Mouse (Mus musculus): ENCODE measurements at regions not wholly inside any gene's neighbourhood (a gene's known extent, or its start where the extent isn't known, plus 50 kb on each side); places are given as distances from the start of the nearest gene placed in this dataset.

GRCm38 (mm10) chr2:117941517-117942096 is 170.1 kb upstream of the Thbs1 start:
- H3K4me1 ChIP-seq (replicated peaks; ENCODE audit: control insufficient read depth, insufficient read depth, low read length): 0 out of 2 replicates have a peak, but pooled peaks cover 2% of the 10 kb centered on the region
- no peak overlapping the region for H3K9ac ChIP-seq (ENCODE audit: low read depth, low read length)
- no peak overlapping the region for H3K4me2 ChIP-seq (replicated peaks; ENCODE audit: low read depth, low read length)
- DNase-seq (ENCODE audit: low spot score) (no peak), ATAC-seq (ENCODE audit: low FRiP score) (no peak)
- no peaks in the 10 kb centered on the region for H3K36me3 ChIP-seq (ENCODE audit: control insufficient read depth, insufficient read depth, low read length)
- H3K27ac ChIP-seq (ENCODE audit: low read depth, low read length): no peak overlapping the region
- no peaks in the 10 kb centered on the region for H3K27me3 ChIP-seq (ENCODE audit: control insufficient read depth, insufficient read depth, low read length)
- no peak overlapping the region for H3K4me3 ChIP-seq (ENCODE audit: low read depth, low read length)
- WGBS: 60% methylated on average over 6 of the region's 6 CpGs
- H3K9me3 ChIP-seq (ENCODE audit: control insufficient read depth, low read length): no peaks in the 10 kb centered on the region

DNA sequence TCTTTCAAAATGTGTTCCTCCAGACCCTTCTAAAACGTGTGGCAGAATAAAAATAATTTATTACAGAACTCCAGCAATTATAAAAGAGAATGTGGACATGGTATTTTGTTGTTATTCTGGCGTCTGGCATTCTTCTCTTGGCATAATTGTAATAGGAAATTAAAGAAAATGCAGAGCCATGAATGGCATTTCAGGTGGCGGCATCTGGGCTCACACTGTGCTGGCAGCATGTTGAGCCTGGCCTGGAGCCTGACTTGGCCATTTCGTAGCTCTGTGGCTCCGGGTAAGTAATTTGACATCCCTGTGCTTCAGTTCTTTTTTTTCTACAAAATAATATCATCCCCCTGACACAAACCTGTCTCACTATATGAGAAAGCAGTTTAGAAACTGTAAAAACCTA is 168.0 kb upstream of the Thbs1 start:
- Histone ChIP-seq H3K4me2 (replicated peaks; ENCODE audit: low read depth, low read length) (no peak overlapping the region), H3K9me3 (ENCODE audit: control insufficient read depth, low read length) (no peaks in the 10 kb centered on the region), H3K4me1 (replicated peaks; ENCODE audit: control insufficient read depth, insufficient read depth, low read length) (no peaks in the 10 kb centered on the region), H3K4me3 (ENCODE audit: low read depth, low read length) (no peak overlapping the region), H3K27me3 (ENCODE audit: control insufficient read depth, insufficient read depth, low read length) (no peaks in the 10 kb centered on the region), H3K9ac (ENCODE audit: low read depth, low read length) (no peak overlapping the region), H3K27ac (ENCODE audit: low read depth, low read length) (no peak overlapping the region), H3K36me3 (ENCODE audit: control insufficient read depth, insufficient read depth, low read length) (no peaks in the 10 kb centered on the region)
- ATAC-seq (ENCODE audit: low FRiP score): no peak
- WGBS: 79% methylated on average over 5 of the region's 5 CpGs
- DNase-seq (ENCODE audit: low spot score): no peak

DNA sequence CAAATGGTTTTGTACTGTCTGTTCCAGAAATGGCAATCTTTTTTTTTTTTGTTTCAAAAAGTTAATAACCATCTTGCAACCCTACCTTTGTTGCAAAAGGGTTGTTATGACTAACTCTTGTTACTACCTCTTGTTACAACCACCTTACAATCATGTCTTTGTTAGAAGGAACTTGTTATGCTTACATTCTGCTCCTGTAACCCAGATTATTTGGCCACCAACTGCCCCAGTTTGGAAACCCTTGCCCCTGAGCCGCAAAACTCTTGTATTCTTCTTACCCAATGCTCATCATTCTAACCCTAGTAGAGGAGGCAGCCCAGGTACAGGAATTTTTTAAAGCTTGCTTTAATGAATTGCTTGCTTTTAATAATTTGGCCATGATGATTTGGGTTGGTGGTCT is 167.4 kb upstream of the Thbs1 start:
- Histone ChIP-seq H3K27ac (ENCODE audit: low read depth, low read length) (no peak overlapping the region), H3K4me2 (replicated peaks; ENCODE audit: low read depth, low read length) (no peak overlapping the region), H3K9ac (ENCODE audit: low read depth, low read length) (no peak overlapping the region), H3K36me3 (ENCODE audit: control insufficient read depth, insufficient read depth, low read length) (no peaks in the 10 kb centered on the region), H3K27me3 (ENCODE audit: control insufficient read depth, insufficient read depth, low read length) (no peaks in the 10 kb centered on the region), H3K9me3 (ENCODE audit: control insufficient read depth, low read length) (no peaks in the 10 kb centered on the region), H3K4me3 (ENCODE audit: low read depth, low read length) (no peak overlapping the region), H3K4me1 (replicated peaks; ENCODE audit: control insufficient read depth, insufficient read depth, low read length) (no peaks in the 10 kb centered on the region)
- WGBS: 100% methylated on average over 1 of the region's 1 CpGs
- DNase-seq (ENCODE audit: low spot score) (no peak), ATAC-seq (ENCODE audit: low FRiP score) (no peak)

DNA sequence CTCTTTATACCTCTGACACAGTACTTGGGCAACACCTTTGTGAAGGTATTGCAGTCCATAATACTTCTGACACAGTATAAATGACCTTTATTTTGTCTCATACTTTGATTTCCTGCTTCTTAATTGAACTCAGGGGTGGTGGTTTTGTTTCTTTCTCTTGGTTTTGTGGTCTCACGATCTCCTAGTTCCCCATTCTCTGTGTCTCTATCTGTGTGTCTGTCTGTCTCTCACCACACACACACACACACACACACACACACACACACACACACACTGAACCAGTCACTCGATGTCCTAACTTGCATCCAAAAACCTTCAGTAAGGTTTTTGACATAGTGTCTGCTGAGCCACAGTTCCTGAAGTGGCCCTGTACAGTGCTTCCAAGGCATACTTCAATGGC is 166.7 kb upstream of the Thbs1 start:
- no peak overlapping the region for H3K4me3 ChIP-seq (ENCODE audit: low read depth, low read length)
- H3K27me3 ChIP-seq (ENCODE audit: control insufficient read depth, insufficient read depth, low read length): no peaks in the 10 kb centered on the region
- H3K9ac ChIP-seq (ENCODE audit: low read depth, low read length): no peak overlapping the region
- H3K36me3 ChIP-seq (ENCODE audit: control insufficient read depth, insufficient read depth, low read length): no peaks in the 10 kb centered on the region
- H3K9me3 ChIP-seq (ENCODE audit: control insufficient read depth, low read length): no peaks in the 10 kb centered on the region
- H3K4me1 ChIP-seq (replicated peaks; ENCODE audit: control insufficient read depth, insufficient read depth, low read length): no peaks in the 10 kb centered on the region
- no peak for ATAC-seq (ENCODE audit: low FRiP score)
- no peak overlapping the region for H3K4me2 ChIP-seq (replicated peaks; ENCODE audit: low read depth, low read length)
- DNase-seq (ENCODE audit: low spot score): no peak
- 83% methylated on average over 2 of the region's 2 CpGs for WGBS
- no peak overlapping the region for H3K27ac ChIP-seq (ENCODE audit: low read depth, low read length)

GRCm38 (mm10) chr2:117950431-117951336 is 161.0 kb upstream of the Thbs1 start:
- DNase-seq (ENCODE audit: low spot score): no peak
- no peaks in the 10 kb centered on the region for H3K27me3 ChIP-seq (ENCODE audit: control insufficient read depth, insufficient read depth, low read length)
- no peak overlapping the region for H3K4me3 ChIP-seq (ENCODE audit: low read depth, low read length)
- 73% methylated on average over 5 of the region's 5 CpGs for WGBS
- no peak overlapping the region for H3K9ac ChIP-seq (ENCODE audit: low read depth, low read length)
- ATAC-seq (ENCODE audit: low FRiP score): no peak
- H3K4me2 ChIP-seq (replicated peaks; ENCODE audit: low read depth, low read length): no peak overlapping the region
- no peak overlapping the region for H3K27ac ChIP-seq (ENCODE audit: low read depth, low read length)
- no peaks in the 10 kb centered on the region for H3K4me1 ChIP-seq (replicated peaks; ENCODE audit: control insufficient read depth, insufficient read depth, low read length)
- no peaks in the 10 kb centered on the region for H3K9me3 ChIP-seq (ENCODE audit: control insufficient read depth, low read length)
- H3K36me3 ChIP-seq (ENCODE audit: control insufficient read depth, insufficient read depth, low read length): no peaks in the 10 kb centered on the region

- no peak overlapping the region for H3K9ac ChIP-seq (ENCODE audit: low read depth, low read length)
- H3K36me3 ChIP-seq (ENCODE audit: control insufficient read depth, insufficient read depth, low read length): no peaks in the 10 kb centered on the region
- H3K4me3 ChIP-seq (ENCODE audit: low read depth, low read length): no peak overlapping the region
- H3K4me1 ChIP-seq (replicated peaks; ENCODE audit: control insufficient read depth, insufficient read depth, low read length): no peaks in the 10 kb centered on the region
- no peaks in the 10 kb centered on the region for H3K27me3 ChIP-seq (ENCODE audit: control insufficient read depth, insufficient read depth, low read length)
- ATAC-seq (ENCODE audit: low FRiP score) (no peak), DNase-seq (ENCODE audit: low spot score) (no peak)
- no peak overlapping the region for H3K4me2 ChIP-seq (replicated peaks; ENCODE audit: low read depth, low read length)
- H3K27ac ChIP-seq (ENCODE audit: low read depth, low read length): no peak overlapping the region
- H3K9me3 ChIP-seq (ENCODE audit: control insufficient read depth, low read length): no peaks in the 10 kb centered on the region
- 82% methylated on average over 2 of the region's 2 CpGs for WGBS
Observed at GRCm38 (mm10) chr2:117951337-117951718, 160.3 kb upstream of the Thbs1 start.

DNA sequence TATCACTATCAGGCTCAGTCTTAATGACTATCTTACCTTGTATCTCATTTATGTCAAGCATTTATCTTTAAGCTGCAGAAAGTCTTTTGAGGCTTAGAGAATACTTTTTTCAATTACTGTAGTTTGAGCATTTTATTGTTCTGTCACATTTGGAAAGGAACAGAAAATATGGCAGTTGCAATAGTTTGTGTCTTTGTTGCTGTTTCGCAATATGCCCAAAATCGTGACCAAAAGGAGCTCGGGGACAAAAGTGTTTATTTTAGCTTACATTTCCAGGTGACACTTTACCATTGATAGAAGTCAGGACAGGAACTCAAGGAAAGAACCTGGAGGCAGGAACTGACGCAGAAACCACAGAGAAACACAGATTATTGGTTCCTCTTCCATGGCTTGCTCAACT is 152.9 kb upstream of the Thbs1 start:
- Histone ChIP-seq H3K4me3 (ENCODE audit: low read depth, low read length) (no peak overlapping the region), H3K9ac (ENCODE audit: low read depth, low read length) (no peak overlapping the region), H3K4me1 (replicated peaks; ENCODE audit: control insufficient read depth, insufficient read depth, low read length) (no peaks in the 10 kb centered on the region), H3K9me3 (ENCODE audit: control insufficient read depth, low read length) (no peaks in the 10 kb centered on the region), H3K27me3 (ENCODE audit: control insufficient read depth, insufficient read depth, low read length) (no peaks in the 10 kb centered on the region), H3K36me3 (ENCODE audit: control insufficient read depth, insufficient read depth, low read length) (no peaks in the 10 kb centered on the region), H3K4me2 (replicated peaks; ENCODE audit: low read depth, low read length) (no peak overlapping the region), H3K27ac (ENCODE audit: low read depth, low read length) (no peak overlapping the region)
- DNase-seq (ENCODE audit: low spot score): no peak
- 94% methylated on average over 4 of the region's 4 CpGs for WGBS
- no peak for ATAC-seq (ENCODE audit: low FRiP score)

GRCm38 (mm10) chr2:117959440-117959839 is 152.2 kb upstream of the Thbs1 start:
- Histone ChIP-seq H3K36me3 (ENCODE audit: control insufficient read depth, insufficient read depth, low read length) (no peaks in the 10 kb centered on the region), H3K9me3 (ENCODE audit: control insufficient read depth, low read length) (no peaks in the 10 kb centered on the region), H3K4me3 (ENCODE audit: low read depth, low read length) (no peak overlapping the region), H3K27ac (ENCODE audit: low read depth, low read length) (no peak overlapping the region), H3K4me2 (replicated peaks; ENCODE audit: low read depth, low read length) (no peak overlapping the region), H3K27me3 (ENCODE audit: control insufficient read depth, insufficient read depth, low read length) (no peaks in the 10 kb centered on the region), H3K9ac (ENCODE audit: low read depth, low read length) (no peak overlapping the region), H3K4me1 (replicated peaks; ENCODE audit: control insufficient read depth, insufficient read depth, low read length) (no peaks in the 10 kb centered on the region)
- no peak for DNase-seq (ENCODE audit: low spot score)
- no peak for ATAC-seq (ENCODE audit: low FRiP score)

- Histone ChIP-seq H3K9ac (ENCODE audit: low read depth, low read length) (no peak overlapping the region), H3K4me2 (replicated peaks; ENCODE audit: low read depth, low read length) (no peak overlapping the region), H3K27me3 (ENCODE audit: control insufficient read depth, insufficient read depth, low read length) (no peaks in the 10 kb centered on the region), H3K36me3 (ENCODE audit: control insufficient read depth, insufficient read depth, low read length) (no peaks in the 10 kb centered on the region), H3K4me1 (replicated peaks; ENCODE audit: control insufficient read depth, insufficient read depth, low read length) (no peaks in the 10 kb centered on the region), H3K4me3 (ENCODE audit: low read depth, low read length) (no peak overlapping the region), H3K27ac (ENCODE audit: low read depth, low read length) (no peak overlapping the region), H3K9me3 (ENCODE audit: control insufficient read depth, low read length) (no peaks in the 10 kb centered on the region)
- DNase-seq (ENCODE audit: low spot score) (no peak), ATAC-seq (ENCODE audit: low FRiP score) (no peak)
- 82% methylated on average over 4 of the region's 4 CpGs for WGBS
Observed at GRCm38 (mm10) chr2:117962531-117962930, 149.1 kb upstream of the Thbs1 start.
